Mouse (Mus musculus) forebrain, embryonic 13.5 days (tissue): Measurements from ENCODE around the gene Sys1. TPM values are rescaled to one million over a fixed set of nuclear protein-coding genes. Genes with fewer than 3 reads are reported as not detected.

Experiments used
- ATAC-seq: fragments of 200-750 bp; cut with Nextera tagmentation; 2 replicates; pipeline ENCODE4 v1.8.0; 2017
- H3K27ac ChIP-seq: fragments of 300-500 bp; sonication (generic); 2 replicates; pipeline ENCODE4 v1.5.1; 2015; ENCODE audit warnings: inconsistent platforms, mild to moderate bottlenecking, moderate library complexity
- H3K27me3 ChIP-seq: fragments of 300-500 bp; sonication (generic); 2 replicates; pipeline ENCODE4 v1.6.1; 2015; ENCODE audit warnings: mild to moderate bottlenecking, inconsistent platforms
- H3K36me3 ChIP-seq: fragments of 300-500 bp; sonication (generic); 2 replicates; pipeline ENCODE4 v1.6.1; 2015; ENCODE audit warnings: mild to moderate bottlenecking, inconsistent platforms; ENCODE audit not compliant: poor library complexity, severe bottlenecking
- H3K4me1 ChIP-seq: fragments of 300-500 bp; sonication (generic); 2 replicates; pipeline ENCODE4 v1.6.1; 2015; ENCODE audit warnings: inconsistent platforms
- H3K4me2 ChIP-seq: fragments of 300-500 bp; sonication (generic); 2 replicates; pipeline ENCODE4 v1.6.1; 2015; ENCODE audit warnings: inconsistent platforms, mild to moderate bottlenecking, moderate library complexity
- H3K4me3 ChIP-seq: fragments of 300-500 bp; sonication (generic); 2 replicates; pipeline ENCODE4 v1.5.1; 2015; ENCODE audit warnings: mild to moderate bottlenecking, inconsistent platforms
- H3K9ac ChIP-seq: fragments of 300-500 bp; sonication (generic); 2 replicates; pipeline ENCODE4 v1.6.1; 2015; ENCODE audit warnings: mild to moderate bottlenecking, inconsistent platforms
- H3K9me3 ChIP-seq: fragments of 300-500 bp; sonication (generic); replicated peaks from 2 replicates; pipeline ENCODE4 v1.6.1; 2016; ENCODE audit warnings: inconsistent platforms
- WGBS: fragments of 180-500 bp; shearing (Covaris S2); methylation state at CpG from one replicate; pipeline ENCODE4 v1.1.7; 2015; 5-methylcytosine and 5-hydroxymethylcytosine counted together
- polyA plus RNA-seq: library from polyadenylated mRNA; unstranded; fragments of >200 nt; fragmentation: Nextera tagmentation; extraction: Ambion mirVana; gene quantifications from 2 replicates; pipeline ENCODE4 v1.2.1, GENCODE M21; 2015

Sys1 gene
- polyA plus RNA-seq, 1 experiment from 2014 or later = 71.8 TPM

DNA sequence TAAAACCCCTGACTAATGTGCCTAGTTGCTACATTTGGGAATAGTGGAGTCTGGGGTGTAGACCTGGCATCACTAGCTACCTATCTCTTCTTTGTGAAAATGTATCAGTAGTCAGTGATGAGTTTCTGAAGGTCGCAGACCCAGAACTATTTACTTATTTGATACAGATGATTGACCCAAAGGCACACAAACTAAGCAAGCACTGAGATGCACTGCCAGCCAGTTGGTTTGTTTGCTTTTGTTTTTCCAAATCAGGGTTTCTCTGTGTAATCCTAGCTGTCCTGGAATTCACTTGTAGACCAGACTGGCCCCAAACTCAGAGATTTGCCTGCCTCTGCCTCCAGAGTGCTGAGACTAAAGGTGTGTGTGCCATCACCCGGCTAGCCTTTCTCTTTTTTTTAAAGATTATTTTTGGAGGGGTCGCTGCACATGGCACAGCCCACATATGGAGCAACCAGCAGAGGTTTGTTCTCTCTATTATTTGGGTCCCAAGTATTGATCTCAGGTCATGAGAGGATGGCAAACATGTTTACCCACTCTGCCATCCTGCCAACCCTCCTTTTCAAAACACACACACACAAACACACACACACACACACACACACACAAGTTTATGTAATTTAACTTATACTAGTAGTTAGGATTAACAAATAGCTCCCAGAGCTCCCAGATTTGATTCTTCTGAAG, 11.2 kb upstream of the Sys1 start:
- H3K9me3 ChIP-seq = no peaks in the 10 kb centered on the region
- H3K9ac ChIP-seq = no peak overlapping the region
- peaks cover 14% of the 10 kb centered on the region for H3K27me3 ChIP-seq
- no peak overlapping the region for H3K27ac ChIP-seq
- no peak for ATAC-seq
- no peaks in the 10 kb centered on the region for H3K36me3 ChIP-seq
- no peak overlapping the region for H3K4me2 ChIP-seq
- H3K4me1 ChIP-seq = peaks cover 27% of the 10 kb centered on the region
- WGBS = 88% methylated on average over 3 of the region's 3 CpGs
- no peak overlapping the region for H3K4me3 ChIP-seq

DNA sequence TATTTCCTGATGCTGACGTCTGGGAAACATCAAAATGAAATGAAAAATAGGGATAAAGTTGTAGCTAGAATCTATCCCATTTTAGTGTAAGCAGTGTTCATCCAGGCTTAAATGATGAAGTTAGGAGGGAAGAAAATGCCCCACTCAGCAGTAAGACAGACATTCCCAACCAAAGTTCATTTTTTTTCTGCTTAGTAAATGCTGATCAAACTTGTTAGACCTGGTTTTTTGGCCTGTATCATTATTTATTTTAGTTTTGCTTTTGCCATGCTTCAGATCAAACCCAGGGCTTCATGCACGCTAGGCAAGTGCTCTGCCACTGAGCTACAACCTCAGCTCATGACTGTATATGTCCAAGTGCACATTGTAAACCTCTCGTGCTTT, 10.7 kb upstream of the Sys1 start:
- no peak for ATAC-seq
- Histone ChIP-seq H3K4me3 (no peak overlapping the region), H3K4me1 (peaks cover 27% of the 10 kb centered on the region), H3K36me3 (no peaks in the 10 kb centered on the region), H3K27ac (no peak overlapping the region), H3K27me3 (peaks cover 12% of the 10 kb centered on the region), H3K9ac (no peak overlapping the region), H3K4me2 (no peak overlapping the region), H3K9me3 (no peaks in the 10 kb centered on the region)
- WGBS = 76% methylated on average over 3 of the region's 3 CpGs

- no peak for ATAC-seq
- WGBS = 100% methylated on average over 1 of the region's 1 CpGs
Observed at GRCm38 (mm10) chr2:164448140-164448539, 8.6 kb upstream of the Sys1 start.

DNA sequence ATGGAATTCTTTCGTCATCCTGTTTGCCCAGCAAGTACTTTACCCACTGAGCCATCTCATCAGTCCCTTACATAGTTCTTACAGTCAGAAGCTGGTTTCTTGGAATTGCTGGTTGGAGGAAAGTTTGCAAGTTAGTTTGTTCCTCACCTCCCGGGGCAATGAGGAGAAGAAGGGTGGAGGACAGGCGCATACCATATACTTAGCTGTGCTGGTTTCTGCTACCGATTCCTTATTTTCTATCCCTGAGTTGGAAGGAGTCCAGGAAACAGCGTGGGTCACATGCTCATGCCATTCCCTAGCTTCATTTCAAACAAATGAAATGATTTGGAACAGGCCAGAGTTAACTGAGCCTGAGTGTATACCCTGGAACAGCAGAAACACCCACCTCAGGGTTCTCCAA, 7.8 kb upstream of the Sys1 start:
- Histone ChIP-seq H3K36me3 (no peaks in the 10 kb centered on the region), H3K9ac (no peak overlapping the region), H3K4me1 (no peaks in the 10 kb centered on the region), H3K27me3 (0 out of 2 replicates have a peak, but pooled peaks cover 2% of the 10 kb centered on the region), H3K4me3 (no peak overlapping the region), H3K27ac (no peak overlapping the region), H3K4me2 (no peak overlapping the region), H3K9me3 (no peaks in the 10 kb centered on the region)
- WGBS = 77% methylated on average over 5 of the region's 5 CpGs
- ATAC-seq = no peak

More at GRCm38 (mm10) chr2:164448140-164448539, 8.6 kb upstream of the Sys1 start:
- Histone ChIP-seq H3K4me2 (no peak overlapping the region), H3K36me3 (no peaks in the 10 kb centered on the region), H3K4me3 (no peak overlapping the region), H3K9me3 (no peaks in the 10 kb centered on the region), H3K27ac (no peak overlapping the region), H3K9ac (no peak overlapping the region), H3K27me3 (0 out of 2 replicates have a peak, but pooled peaks cover 1% of the 10 kb centered on the region), H3K4me1 (peaks cover 7% of the 10 kb centered on the region)

DNA sequence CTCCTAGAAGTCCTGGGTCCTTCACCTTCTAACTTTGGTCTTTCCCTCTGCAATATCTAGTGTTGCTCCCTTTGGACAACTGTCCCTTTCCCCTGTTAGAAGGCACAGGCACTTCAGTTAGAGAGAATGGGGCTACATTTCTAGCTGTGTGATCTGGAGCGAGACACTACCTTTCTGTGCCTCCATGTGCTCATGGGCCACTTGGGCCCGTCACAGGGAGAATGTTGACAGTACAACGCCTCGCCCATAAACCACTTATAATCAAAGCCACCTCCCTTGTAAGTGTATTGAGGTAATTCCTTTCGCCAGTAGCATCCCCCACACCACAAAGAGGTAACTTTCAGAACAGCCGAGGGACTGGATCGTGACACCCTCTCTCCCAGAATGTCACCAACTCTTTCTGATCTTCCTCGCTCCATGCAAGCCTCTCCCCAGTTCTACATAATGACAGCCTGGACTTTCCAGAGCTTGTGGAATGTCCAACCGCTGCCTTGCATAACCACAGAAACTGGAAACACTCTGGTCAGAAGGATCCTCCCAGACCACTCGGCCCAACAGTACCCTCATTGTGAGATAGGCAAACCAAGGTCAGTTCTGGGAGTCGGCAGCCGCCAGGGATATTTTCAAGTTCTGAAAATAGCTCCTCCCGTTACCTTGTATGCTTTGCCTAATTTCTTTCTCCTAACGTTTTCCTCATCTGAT, 7.3 kb upstream of the Sys1 start:
- Histone ChIP-seq H3K27ac (no peak overlapping the region), H3K9ac (no peak overlapping the region), H3K4me3 (no peak overlapping the region), H3K4me2 (no peak overlapping the region), H3K9me3 (no peaks in the 10 kb centered on the region), H3K4me1 (no peaks in the 10 kb centered on the region), H3K36me3 (no peaks in the 10 kb centered on the region), H3K27me3 (0 out of 2 replicates have a peak, but pooled peaks cover 2% of the 10 kb centered on the region)
- ATAC-seq = no peak
- 89% methylated on average over 14 of the region's 14 CpGs for WGBS

DNA sequence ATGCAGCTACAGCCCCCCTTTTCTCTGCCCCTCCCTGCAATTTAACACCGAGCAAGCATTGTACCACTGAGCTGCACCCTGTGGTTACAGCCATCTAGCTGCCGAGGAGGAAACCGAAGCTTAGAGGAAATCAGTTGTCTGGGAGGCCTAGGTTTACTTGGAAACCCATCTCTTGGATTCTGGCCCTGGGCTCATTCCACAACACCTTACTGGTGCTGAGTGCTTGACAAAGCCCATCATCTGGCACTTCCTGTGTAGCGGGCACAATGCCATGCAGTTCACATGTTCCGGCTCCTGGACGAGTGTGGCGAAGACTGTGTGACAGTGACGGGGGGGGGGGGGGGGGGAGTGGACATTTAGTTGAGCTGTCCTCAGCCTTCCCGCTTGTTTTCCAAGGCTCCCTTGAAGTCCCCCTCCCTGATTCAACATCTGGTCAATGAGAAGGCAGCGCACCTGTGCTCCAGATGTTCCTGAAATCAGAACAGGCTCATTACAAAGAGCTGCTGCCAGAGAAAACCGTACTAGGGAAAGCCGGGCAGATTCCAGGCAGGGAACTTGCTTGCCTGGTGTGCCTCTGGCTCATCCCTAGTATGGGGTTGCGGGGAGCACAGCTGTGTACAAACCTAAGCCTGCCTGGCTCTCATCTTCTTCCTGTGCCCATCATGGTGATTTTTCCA, 4.6 kb upstream of the Sys1 start:
- H3K4me3 ChIP-seq = no peak overlapping the region
- H3K9ac ChIP-seq = no peak overlapping the region
- 0 out of 2 replicates have a peak, but pooled peaks cover 2% of the 10 kb centered on the region for H3K27me3 ChIP-seq

DNA sequence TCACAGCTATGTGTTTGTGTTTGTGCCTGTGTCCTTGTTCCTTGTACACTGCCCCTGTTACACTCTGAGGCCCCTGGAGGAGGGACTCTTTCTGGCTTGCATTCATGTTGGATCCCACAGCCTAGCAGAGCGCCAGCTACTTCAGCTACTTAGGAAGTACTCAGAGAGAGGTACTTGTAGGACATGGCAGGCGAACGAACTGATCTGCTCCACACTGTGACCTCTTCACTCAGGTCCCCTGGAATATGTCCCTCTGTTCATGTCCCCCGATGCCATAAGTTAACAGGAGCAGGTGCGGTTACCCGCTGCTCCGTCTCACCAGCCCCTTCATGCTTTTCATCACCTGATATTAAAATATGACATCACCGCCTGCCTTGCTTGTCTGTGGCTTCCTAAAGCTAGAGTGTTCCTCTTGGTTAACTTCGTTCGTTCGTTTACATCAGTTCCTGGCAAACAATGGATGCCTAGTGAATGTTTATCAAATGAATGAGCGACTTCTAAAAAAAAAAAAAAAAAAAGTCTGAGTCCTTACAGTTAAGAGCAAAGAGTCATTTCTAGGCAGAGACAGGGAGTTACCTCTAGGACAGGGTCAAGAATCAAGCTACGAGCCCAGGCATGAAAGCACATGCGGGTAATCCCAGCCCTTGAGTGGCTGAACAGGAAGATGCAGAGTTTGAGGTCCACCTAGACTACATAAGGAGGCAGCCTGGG, 3.6 kb upstream of the Sys1 start:
- 85% methylated on average over 14 of the region's 14 CpGs for WGBS
- H3K4me3 ChIP-seq = no peak overlapping the region

More for the DNA sequence above, 4.6 kb upstream of the Sys1 start:
- ATAC-seq = no peak
- Histone ChIP-seq H3K27ac (no peak overlapping the region), H3K4me1 (peaks cover 7% of the 10 kb centered on the region), H3K36me3 (no peaks in the 10 kb centered on the region), H3K9me3 (no peaks in the 10 kb centered on the region), H3K4me2 (no peak overlapping the region)
- 49% methylated on average over 11 of the region's 13 CpGs for WGBS

GRCm38 (mm10) chr2:164453887-164454500, 2.8 kb upstream of the Sys1 start:
- Histone ChIP-seq H3K4me1 (peaks cover 7% of the 10 kb centered on the region), H3K27ac (no peak overlapping the region), H3K27me3 (0 out of 2 replicates have a peak, but pooled peaks cover 2% of the 10 kb centered on the region), H3K4me3 (no peak overlapping the region), H3K9ac (no peak overlapping the region), H3K9me3 (no peaks in the 10 kb centered on the region), H3K4me2 (no peak overlapping the region), H3K36me3 (no peaks in the 10 kb centered on the region)
- no peak for ATAC-seq
- 77% methylated on average over 7 of the region's 7 CpGs for WGBS

More for the DNA sequence above, 3.6 kb upstream of the Sys1 start:
- no peak for ATAC-seq
- Histone ChIP-seq H3K4me2 (no peak overlapping the region), H3K4me1 (peaks cover 7% of the 10 kb centered on the region), H3K27ac (no peak overlapping the region), H3K27me3 (0 out of 2 replicates have a peak, but pooled peaks cover 2% of the 10 kb centered on the region), H3K9ac (no peak overlapping the region), H3K9me3 (no peaks in the 10 kb centered on the region), H3K36me3 (no peaks in the 10 kb centered on the region)

DNA sequence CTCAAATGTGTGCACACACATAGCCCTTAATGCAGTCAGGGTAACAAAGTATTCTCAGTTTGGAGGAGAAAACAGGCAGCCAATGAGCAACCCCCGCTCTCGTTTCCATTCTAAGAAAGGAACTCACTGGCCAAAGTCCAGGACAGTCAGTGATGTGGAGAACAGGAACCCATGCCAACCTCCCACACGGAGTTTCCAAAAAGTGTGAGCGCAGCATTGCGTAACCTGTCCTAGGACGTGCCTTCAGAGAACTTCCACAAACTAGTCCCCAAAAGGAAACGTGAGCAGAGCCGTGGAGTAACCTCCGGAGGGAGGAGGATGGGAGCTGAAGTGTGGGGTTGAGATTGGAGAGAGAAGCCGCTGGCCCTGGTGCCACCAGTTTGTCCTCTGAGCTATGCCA, 1.9 kb upstream of the Sys1 start:
- ATAC-seq = no peak

DNA sequence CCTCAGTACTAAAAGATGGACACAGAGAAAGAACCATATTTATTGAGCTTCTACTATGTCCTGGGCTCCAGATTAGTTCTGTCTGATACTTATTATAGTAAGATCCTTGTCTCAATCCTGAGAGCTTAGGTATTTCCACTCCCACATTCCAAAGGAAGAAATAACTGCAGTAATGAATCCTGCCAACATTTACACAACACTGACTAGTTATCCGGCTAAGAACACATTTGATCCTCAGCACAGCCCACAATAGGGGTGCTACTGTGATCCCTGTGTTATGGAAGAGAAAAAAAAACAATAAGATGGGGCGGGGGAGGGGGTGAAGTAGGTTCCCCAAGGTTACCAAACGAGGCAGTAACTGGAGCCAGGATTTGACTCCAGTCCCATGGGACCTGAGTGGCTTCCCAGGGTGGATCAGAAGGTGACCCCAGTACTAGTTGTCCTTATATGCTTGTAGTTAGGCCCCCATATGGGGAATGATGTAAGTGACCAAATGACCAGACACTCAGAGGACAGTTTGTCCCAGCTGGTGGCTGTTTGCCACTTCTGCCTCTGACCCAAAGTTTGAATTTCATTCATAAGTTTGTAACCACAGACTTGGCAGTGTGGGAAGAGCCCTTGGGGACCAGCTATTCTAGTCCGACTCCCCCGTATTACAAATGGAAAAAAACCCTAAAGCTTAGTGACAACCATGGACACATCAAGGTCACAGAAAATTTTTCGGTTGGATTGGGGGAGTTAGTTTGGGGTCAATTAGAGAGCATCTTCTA, 1.2 kb upstream of the Sys1 start:
- Histone ChIP-seq H3K4me2 (no peak overlapping the region), H3K36me3 (no peaks in the 10 kb centered on the region), H3K4me1 (peaks cover 7% of the 10 kb centered on the region), H3K27me3 (0 out of 2 replicates have a peak, but pooled peaks cover 2% of the 10 kb centered on the region), H3K9me3 (no peaks in the 10 kb centered on the region), H3K27ac (no peak overlapping the region), H3K9ac (no peak overlapping the region), H3K4me3 (no peak overlapping the region)
- 81% methylated on average over 6 of the region's 6 CpGs for WGBS
- no peak for ATAC-seq

More for the DNA sequence above, 1.9 kb upstream of the Sys1 start:
- Histone ChIP-seq H3K27ac (no peak overlapping the region), H3K9me3 (no peaks in the 10 kb centered on the region), H3K36me3 (no peaks in the 10 kb centered on the region), H3K27me3 (0 out of 2 replicates have a peak, but pooled peaks cover 2% of the 10 kb centered on the region), H3K9ac (no peak overlapping the region), H3K4me1 (peaks cover 7% of the 10 kb centered on the region), H3K4me2 (no peak overlapping the region), H3K4me3 (no peak overlapping the region)
- 80% methylated on average over 10 of the region's 10 CpGs for whole genome bisulfite sequencing

- H3K4me1 ChIP-seq = peaks cover 7% of the 10 kb centered on the region
- H3K36me3 ChIP-seq = no peaks in the 10 kb centered on the region
- no peaks in the 10 kb centered on the region for H3K9me3 ChIP-seq
- no peak for ATAC-seq
- H3K9ac ChIP-seq = no peak overlapping the region
- peak overlapping the region; percentile 37; the same call in 1 of the 2 replicates for H3K4me2 ChIP-seq
- H3K27ac ChIP-seq = no peak overlapping the region
- no peak overlapping the region for H3K4me3 ChIP-seq
- WGBS = 69% methylated on average over 1 of the region's 1 CpGs
- 0 out of 2 replicates have a peak, but pooled peaks cover 2% of the 10 kb centered on the region for H3K27me3 ChIP-seq
Observed at GRCm38 (mm10) chr2:164456413-164456812, 351 bp upstream of the Sys1 start.
